Mouse (Mus musculus) lung, adult 2 months (tissue): Measurements from ENCODE around the gene Syt8.

Source experiments
- CTCF ChIP-seq: fragments of 200-500 bp; IDR thresholded peaks from 2 replicates; pipeline ENCODE4 v1.5.1; 2011; ENCODE audit warnings: mild to moderate bottlenecking, low read length, control low read depth; ENCODE audit not compliant: insufficient read depth
- POLR2A ChIP-seq: fragments of 200-500 bp; IDR thresholded peaks from 2 replicates; pipeline ENCODE4 v1.6.1; 2011; ENCODE audit warnings: low read depth, mild to moderate bottlenecking, control low read depth, low read length, borderline replicate concordance; ENCODE audit errors: extremely low read depth

DNA sequence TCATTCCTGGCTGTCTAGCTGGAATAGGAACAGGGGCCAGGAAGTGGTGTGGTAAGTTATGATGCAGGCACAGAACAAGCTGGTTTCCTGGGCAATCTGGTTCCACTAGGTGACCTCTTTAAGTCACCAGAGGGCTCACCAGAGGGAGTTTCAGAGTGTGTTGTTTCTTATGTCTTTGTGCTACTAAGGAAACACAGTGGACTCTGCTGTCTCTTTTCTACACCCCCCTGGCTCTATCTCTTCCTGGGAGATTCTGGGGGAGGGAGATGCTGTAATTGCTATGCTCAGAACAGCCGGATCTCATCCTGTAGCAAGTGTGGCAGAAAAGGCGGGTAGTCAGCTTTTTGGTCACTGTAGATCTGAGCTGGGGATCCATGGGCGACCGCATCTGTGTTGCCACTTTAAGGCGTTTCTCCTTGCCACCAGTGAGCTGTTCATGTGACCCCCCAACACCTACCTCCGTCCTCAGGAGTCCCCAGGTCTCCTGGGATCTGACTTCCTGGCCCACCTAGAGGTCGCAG, 35.6 kb downstream of the Syt8 start:
- TF ChIP-seq CTCF (no peak), POLR2A (no peak)
